Mouse (Mus musculus) left cerebral cortex, postnatal 36 days (tissue): Measurements from ENCODE around the gene Fam25c. TPM values are rescaled to one million over a fixed set of nuclear protein-coding genes. Genes with fewer than 3 reads are reported as not detected.
"Not testable (repeated sequence)": the region's sequence is repeated elsewhere in the genome, so short reads cannot be mapped to it uniquely, and the experiment has no call there.

Experiments
- DNase-seq, 2 experiments: peaks; one replicate each; pipeline ENCODE4 v3.0.0; 2021 to 2022; ENCODE audit warnings: low spot score in 2 of 2, mixed read lengths in 1 of 2
- intact Hi-C: fragments of 180-260 bp; cut with DNase I; formaldehyde crosslinking; loops from one replicate; pipeline ENCODE4 v1.15.1; 2025
- total RNA-seq, 2 experiments: library from RNA; stranded (reverse); gene quantifications; 2 replicates each; pipeline ENCODE4 v1.2.3; 2021

Gene Fam25c
- total RNA-seq, 2 experiments from 2014 or later: not detected

DNA sequence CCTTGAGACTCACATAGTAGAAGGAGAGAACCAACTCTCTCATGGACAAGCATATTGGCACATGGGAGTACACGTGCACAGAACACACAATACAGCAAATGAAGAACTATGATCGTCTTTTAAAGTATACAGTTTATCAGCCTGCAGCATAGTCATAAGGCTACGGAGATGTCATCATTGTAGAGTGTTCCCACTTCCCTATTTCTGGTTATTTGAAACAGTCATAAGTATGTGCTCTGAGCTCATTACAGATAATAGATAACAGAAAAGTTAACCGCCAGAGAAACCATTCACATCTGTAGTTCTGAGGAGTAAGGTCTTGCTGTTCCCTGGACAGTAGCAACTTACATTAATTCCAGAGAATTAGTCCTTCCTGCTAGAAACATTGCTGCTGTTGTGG lies 12.2 kb downstream of the Fam25c start:
- no peak for DNase-seq
- intact Hi-C loops: no loop called here

DNA sequence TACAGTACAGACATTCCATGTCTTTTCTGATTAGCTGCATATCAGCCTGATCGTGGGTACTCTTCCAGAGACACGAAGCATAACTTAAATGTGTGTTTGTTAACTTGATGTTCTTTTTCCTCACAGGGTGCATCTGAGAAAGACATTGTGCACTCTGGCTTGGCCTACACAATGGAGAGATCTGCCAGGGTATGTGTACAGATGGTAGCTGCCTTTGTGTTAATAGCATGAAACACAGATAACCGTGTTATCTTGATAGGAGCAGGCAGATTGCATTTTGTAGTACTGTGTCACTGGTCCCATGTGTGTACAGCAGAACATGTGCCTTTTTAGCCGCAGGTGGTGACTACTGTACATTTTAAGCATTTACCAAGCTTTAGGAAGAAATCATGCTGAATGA lies 13.2 kb downstream of the Fam25c start:
- no peak for DNase-seq
- intact Hi-C loops: no loop called here

DNA sequence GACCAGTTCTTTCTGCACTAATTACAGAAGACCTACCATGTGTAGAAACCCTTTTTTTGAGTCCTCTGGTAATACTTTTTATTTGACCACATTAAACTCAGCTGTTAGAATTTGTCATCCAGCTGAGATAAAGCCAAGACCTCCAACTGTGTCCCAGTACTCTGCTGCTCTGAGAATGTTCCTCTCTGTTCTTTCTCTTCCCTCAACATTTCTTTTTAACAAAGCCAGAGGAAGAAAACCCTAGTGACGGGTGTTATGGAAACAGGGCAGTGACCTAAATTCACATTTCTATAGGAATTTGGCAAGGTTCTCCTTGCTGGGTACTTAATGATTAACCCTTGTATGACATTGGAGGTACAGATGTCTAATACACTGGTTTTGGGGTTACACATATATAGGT lies 15.8 kb downstream of the Fam25c start:
- no peak for DNase-seq
- intact Hi-C loops: no loop called here

DNA sequence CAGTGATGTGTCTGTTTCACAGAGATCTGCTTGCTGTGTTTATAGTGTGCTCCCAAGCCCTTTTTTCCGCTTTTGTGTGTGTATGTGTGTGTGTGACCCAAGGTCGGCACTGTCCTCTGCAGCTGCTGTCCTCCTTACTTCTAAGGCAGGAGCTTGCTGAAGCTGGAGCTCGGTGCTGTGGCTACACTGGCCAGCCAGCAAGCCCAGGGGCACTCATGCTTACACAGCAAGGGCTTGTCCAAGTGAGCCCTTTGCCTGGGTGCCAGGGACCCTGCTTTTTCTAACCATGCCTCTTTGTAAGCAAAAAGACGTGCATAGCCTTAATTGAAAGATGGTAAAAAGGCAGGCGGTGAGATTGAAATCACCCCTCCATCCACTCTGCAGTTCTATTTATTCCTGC lies 22.8 kb downstream of the Fam25c start:
- intact Hi-C loops: no loop called here
- DNase-seq: peak; percentile 20 to 25

DNA sequence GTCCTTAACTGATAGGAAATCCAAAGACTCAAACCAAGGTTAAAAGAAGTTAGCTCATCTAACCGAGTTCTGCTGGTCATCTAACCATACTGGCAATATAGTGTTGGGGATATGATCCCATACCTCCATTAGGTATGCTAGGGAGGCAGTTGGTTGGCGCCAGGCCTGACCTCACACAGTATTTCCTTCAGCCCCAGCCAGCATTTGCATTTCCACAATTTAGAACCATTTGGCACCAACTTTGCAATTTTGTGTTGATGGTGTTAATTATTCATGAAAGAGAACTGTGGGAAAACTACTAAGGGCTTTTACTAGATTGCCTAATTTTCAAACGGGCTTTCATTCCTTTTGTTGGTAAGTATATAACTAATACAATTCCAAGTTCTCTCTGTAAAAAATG lies 23.3 kb downstream of the Fam25c start:
- no peak for DNase-seq
- intact Hi-C loops: no loop called here

DNA sequence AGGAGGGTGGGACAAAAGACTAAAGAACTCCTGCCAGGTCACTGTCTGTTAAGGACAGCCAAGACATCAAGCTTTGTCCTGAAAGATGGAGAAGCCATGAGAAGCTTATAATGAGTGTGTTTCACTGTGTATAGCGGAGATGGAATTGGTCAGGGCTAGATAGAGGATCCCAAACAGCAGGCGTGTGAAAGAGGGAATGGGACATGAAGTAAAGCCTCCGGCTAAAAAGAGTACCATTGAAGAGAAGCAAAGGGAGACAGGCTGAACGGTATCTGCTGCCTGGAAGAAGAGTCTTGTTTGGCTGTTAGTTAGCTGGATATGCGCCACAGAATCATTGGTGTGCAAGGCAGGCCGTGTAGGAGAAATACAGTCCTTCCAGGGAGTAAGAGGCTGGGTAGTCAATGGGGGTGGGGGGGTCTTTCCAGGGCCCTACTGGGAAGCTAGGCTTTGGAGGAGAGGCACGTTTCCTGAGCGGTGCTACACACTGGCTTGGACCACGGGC lies 24.5 kb downstream of the Fam25c start:
- intact Hi-C loops: no loop called here
- no peak for DNase-seq

DNA sequence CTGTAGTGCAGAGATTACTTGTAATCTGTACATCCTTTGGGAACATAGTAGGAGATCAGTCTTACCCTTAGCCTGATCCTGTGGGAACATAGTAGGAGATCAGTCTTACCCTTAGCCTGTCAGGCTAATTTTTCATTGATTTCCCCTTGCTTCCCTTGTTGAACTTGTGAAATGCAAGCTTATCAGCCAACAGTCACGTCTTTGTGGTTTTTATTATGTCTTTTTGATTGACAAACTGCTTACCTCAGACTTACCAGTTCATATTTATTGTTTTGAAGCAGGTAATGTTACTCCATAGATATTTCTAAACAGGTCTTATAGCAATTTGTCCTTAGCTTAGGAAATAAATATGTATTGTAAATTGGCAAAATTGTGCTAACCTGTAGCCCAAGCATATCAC lies 27.6 kb downstream of the Fam25c start:
- intact Hi-C loops: no loop called here

DNA sequence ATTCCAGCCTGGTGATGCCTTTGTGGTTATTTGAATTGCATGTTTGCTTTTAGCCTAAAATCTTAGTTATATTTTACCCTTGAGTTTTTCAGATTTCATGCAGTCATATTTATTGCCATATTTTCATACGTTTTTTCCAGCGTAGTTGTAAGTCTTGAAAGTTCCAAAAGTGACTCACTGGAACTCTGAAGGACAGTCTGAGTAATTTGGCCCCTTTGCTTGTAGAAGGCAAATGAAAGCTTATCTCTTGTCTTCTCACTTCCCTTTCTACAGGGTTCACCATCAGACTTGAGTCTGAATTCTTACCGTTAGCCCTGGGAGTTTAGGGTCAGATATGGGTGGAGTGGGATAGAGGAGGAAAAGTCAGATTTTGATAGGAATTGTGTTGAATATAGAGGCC lies 28.6 kb downstream of the Fam25c start:
- intact Hi-C loops: no loop called here

More for the DNA sequence above, 27.6 kb downstream of the Fam25c start:
- DNase-seq: no peak

DNA sequence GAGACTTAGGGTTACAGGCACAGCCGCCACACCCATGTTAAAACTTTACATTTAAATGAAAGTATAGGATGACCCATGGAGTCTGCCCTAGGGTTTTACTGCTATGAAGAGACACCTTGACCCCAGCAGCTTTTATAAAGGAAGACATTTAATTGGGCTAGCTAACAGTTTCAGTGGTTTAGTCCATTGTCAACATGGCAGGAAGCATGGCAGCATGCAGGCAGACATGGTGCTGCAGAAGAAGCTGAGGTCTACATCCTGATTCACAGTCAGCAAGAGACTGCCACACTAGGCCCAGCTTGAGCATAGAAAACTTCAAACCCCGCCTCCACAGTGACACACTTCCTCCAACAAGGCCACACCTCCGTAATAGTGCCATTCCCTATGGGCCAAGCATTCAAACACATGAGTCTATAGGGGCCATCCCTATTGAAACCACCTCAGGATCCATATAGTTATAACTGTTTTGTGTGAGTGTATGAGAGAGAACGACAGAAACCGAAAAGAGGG lies 31.6 kb downstream of the Fam25c start:
- intact Hi-C loops: no loop called here
- no peak for DNase-seq

More for the DNA sequence above, 28.6 kb downstream of the Fam25c start:
- DNase-seq: no peak

DNA sequence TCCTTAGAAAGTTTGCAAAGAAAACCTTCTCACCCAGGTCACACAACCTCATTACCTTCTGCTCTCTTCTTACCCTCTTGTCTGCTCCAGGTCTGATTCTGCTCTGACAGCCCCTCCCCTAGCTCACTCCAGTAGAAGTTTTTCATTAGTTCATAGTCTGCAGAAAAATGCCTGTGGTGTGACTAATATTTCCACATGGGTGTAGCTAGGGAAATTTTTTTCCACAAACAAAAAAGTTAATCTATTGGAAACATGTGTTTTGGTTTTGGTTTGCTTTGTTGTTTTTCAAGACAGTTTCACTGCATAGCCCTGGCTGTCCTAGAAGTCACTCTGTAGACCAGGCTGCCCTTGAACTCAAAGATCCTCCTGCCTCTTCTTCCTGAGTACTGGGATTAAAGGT lies 37.1 kb downstream of the Fam25c start:
- intact Hi-C loops: no loop called here

DNA sequence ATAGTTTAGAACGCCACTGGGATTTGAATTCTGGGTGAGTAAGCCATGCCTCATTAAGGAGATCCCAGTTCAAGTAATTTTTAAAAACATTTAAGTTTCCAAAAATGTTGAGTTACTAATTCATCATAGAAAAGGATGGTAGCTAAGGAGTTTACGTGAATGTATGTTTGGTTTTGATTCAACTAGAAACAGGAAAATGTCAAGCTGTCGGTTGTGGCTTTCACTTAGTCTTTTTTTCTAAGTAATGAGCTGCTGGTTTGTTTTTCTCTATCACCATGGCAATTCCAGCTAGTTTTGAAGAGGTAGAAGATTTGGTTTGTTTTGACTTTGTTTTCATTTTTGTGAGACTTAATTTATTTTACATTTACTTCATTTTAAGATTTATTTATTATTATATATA lies 37.8 kb downstream of the Fam25c start:
- DNase-seq: no peak
- intact Hi-C loops: no loop called here

More for the DNA sequence above, 37.1 kb downstream of the Fam25c start:
- DNase-seq: no peak

DNA sequence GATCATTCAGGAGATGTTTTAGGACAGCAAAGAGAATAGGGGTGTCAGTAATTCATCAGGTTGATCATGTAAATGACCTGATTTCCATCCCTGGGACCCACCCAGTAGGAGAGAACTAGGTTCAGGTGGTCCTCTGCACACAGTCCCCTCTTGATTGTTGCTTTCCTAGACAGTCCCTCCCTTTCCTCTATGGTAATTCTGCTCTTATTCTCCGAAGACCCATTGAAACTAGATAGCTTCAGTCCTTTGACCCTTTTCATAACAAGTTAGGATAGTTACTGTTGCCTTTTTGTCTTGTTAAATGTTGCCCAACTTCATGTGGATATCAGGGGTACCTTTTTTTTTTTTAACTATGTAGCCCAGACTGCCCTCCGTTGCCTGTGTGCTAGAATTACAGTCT lies 38.9 kb downstream of the Fam25c start:
- intact Hi-C loops: no loop called here
- no peak for DNase-seq

DNA sequence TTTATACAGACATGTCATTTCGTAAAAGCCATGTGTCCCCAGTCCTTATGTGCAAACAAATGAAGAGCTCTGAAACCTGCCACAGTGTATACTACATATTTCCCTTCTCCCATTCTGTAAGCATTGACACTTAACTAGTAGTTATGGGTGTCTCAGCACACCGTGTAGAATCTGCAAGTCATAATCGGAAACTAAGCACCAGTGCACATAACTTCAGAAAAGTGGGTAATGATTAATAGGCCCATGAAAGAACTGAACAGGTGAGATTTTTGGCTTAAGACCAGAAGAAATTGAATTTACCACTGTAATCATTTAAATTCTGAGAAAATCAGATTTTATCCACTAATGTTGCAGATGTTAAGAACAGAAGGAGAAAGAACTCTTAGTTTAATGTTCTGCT lies 40.4 kb downstream of the Fam25c start:
- DNase-seq: no peak
- intact Hi-C loops: loop anchor here (5.0 kb wide), 1 partner anchor 42 kb away; no protein-coding TSS in a partner anchor

DNA sequence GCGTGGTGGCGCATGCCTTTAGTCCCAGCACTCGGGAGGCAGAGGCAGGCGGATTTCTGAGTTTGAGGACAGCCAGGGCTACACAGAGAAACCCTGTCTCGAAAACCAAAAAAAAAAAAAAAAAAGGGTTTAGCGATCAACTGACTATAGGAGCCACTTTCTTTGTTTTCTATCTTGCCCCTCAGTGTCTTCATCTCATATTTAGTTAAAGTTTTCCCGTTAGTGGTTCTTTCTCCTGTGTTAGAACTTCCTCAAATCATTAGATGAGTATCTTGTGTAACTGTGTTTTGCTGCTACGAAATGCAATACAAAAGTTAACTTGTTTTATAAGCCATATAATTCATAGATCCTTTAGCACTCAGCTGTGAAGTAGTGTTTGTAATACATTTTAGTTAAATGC lies 40.9 kb downstream of the Fam25c start:
- DNase-seq: not testable (repeated sequence)
- intact Hi-C loops: loop anchor here (5.0 kb wide), 1 partner anchor 42 kb away; no protein-coding TSS in a partner anchor

DNA sequence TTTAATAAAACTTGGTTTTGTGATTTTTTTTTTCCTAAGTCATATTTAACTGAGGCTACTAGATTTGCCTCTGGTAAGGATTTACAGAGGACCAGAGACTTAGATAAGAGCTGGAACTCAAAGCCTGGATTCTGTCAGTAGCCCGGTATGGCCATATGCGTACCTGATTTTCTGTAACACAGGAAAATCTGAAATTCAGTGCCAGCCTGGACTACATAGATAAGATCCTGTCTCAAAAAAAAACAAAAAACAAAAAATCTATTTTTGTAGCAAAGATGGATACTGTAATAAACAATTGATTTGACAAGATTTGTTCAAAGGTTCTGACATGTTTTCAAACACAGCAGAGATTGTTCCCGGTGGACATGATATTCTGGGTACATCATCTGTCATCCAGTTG lies 41.6 kb downstream of the Fam25c start:
- DNase-seq: no peak
- intact Hi-C loops: loop anchor here (5.0 kb wide), 1 partner anchor 41 kb away; no protein-coding TSS in a partner anchor

DNA sequence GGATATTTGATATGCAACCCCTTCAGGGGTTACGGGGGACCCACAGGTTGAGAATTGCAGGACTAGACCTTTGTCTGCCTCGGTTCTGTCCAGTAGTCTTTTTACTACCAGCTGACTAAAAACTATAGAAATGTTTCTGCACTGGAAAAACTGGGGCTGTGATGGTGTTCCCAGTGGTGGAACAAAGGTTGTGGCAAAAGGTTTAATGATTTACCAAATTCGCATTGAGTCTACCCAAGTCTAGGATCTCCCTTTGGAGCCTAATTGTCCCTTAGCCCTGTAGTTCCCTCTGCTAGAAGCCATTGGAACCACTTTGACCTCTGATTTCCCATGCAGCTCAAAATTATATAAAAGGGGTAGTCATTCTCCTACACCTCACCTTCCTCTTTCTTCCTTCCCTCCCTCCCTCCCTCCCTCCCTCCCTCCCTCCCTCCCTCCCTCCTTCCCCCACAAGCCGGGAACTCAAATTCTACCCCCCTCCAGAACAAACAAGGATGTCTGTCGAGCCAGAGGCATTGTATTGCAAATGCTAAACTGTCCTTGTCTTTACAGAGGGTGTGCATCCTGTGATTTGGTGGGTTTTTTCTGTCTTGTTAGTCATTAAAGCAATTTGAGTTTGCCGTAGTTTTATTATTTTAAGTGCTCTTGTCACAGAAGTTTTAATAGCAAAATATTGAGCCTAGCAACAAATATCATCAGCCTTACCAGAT lies 42.7 kb downstream of the Fam25c start:
- DNase-seq: no peak
- intact Hi-C loops: loop anchor here (5.0 kb wide), 1 partner anchor 40 kb away; no protein-coding TSS in a partner anchor

DNA sequence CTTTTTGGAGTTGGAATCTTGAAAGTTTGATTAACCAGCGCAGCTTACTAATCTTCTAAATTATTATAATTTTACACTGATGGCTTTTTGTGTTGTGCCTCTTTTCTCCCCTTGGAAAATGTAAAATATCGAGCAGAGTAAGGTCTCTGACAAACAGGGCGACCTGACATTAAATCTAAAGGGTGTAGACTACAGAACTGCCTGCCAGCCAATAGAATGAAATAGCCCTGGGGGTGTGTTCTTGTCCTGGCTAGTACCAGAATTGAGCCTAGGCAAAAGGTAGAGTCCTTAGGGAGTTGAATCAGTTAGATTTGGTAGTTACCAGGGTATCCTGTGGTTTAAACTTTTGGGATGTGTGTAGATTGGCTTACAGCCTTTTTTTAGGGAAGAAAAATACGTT lies 43.5 kb downstream of the Fam25c start:
- intact Hi-C loops: loop anchor here (5.0 kb wide), 1 partner anchor 39 kb away; no protein-coding TSS in a partner anchor
- no peak for DNase-seq

DNA sequence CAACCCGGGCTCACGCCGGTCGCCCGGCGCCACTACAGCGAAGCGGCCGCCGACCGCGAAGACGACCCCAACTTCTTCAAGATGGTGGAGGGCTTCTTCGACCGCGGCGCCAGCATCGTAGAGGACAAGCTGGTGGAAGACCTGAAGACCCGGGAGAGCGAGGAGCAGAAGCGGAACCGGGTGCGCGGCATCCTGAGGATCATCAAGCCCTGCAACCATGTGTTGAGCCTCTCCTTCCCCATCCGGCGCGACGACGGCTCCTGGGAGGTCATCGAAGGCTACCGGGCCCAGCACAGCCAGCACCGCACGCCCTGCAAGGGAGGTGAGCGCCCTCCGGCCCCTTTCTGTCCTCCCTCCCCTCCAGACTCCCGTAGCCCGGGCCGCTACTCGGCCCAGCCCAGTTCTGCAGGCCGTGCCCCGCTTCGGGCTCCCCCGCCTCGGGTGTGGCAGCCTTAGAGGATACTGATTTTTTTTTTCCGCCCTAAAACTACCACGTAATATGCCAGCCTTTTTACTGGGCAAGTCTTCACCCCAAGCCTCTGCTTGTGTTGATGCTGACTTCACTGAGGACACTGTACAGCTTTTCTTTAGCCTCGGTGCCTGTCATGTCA lies 44.1 kb downstream of the Fam25c start:
- DNase-seq: no peak
- intact Hi-C loops: loop anchor here (5.0 kb wide), 1 partner anchor 39 kb away; no protein-coding TSS in a partner anchor

DNA sequence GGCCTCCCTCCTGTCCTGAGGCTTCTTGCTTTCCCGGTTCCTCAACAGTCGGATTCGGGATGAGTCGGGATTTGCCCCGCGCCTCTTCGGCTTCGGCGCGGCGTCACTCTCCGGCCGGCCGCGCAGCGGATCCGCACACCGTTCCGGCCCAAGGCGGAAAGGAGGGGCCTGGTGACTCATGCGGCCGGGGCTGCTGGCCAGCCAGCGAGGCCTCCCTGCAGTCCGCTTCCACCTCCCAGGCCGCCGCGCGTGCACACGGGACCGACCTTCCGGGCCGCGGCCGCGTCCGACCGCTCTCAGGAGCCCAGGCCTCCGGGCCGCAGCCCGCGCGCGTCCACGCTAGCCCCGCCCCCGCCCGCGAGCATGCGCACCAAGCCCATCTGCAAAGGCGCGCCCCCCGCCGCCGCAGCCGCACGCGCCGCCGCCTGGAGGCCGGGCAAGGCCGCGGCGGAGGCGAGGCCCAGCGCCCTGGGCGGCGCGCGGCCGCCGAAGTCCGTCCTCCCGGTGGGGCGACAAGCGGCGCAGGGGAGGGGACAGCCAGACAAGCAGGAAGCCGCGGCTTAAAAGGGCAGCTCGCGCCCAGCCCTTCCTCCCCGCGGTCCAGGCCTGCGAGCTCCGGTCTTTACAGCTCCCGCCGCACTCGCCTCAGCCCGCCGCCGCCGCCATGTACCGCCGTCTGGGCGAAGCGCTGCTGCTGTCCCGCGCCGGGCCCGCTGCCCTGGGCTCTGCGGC lies 44.8 kb downstream of the Fam25c start, which contains the start of the genes Shld2 and Glud1:
TSS of gene Shld2 (minus strand) at position 260 of the 732 bp plus-strand sequence.
TSS of gene Glud1 (plus strand) at position 494 of the 732 bp plus-strand sequence.
- peak; percentile 90 to 94 for DNase-seq
- intact Hi-C loops: loop anchor here (5.0 kb wide), 1 partner anchor 38 kb away; no protein-coding TSS in a partner anchor

DNA sequence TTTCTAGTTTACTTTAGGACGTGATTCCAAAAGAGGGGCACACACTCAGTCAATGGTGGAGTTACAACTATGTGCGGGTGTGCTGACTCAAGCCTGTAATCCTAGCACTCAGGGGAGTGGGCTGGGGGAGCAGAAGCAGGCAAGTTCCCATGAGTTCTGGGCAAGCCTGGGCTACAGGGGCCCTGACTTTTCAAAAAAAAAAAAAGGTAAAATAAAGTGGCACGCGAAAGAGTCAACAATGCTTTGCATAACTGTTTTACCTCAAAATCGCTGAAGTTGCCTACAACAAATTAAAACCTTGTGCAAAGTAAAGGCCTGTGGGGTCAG lies 45.4 kb downstream of the Fam25c start:
- intact Hi-C loops: loop anchor here (5.0 kb wide), 1 partner anchor 38 kb away; no protein-coding TSS in a partner anchor

More for the DNA sequence above, 45.4 kb downstream of the Fam25c start:
- DNase-seq: peak in 1 of 2 experiments; percentile 14
